Mouse (Mus musculus) heart, postnatal 25 days (tissue): ENCODE measurements around the gene Dguok. TPM values are rescaled to one million over a fixed set of nuclear protein-coding genes. Genes with fewer than 3 reads are reported as not detected.

Experiments
- DNase-seq: peaks from one replicate; pipeline ENCODE4 v3.0.0; 2022; ENCODE audit warnings: low spot score
- intact Hi-C: fragments of 180-260 bp; cut with DNase I; formaldehyde crosslinking; loops from one replicate; pipeline ENCODE4 v1.15.1; 2025
- total RNA-seq, 2 experiments: library from RNA; stranded (reverse); gene quantifications; 2 replicates each; pipeline ENCODE4 v1.2.3; 2021

Dguok gene
- total RNA-seq, 2 experiments from 2014 or later, result 32.8 to 35.2 TPM

DNA sequence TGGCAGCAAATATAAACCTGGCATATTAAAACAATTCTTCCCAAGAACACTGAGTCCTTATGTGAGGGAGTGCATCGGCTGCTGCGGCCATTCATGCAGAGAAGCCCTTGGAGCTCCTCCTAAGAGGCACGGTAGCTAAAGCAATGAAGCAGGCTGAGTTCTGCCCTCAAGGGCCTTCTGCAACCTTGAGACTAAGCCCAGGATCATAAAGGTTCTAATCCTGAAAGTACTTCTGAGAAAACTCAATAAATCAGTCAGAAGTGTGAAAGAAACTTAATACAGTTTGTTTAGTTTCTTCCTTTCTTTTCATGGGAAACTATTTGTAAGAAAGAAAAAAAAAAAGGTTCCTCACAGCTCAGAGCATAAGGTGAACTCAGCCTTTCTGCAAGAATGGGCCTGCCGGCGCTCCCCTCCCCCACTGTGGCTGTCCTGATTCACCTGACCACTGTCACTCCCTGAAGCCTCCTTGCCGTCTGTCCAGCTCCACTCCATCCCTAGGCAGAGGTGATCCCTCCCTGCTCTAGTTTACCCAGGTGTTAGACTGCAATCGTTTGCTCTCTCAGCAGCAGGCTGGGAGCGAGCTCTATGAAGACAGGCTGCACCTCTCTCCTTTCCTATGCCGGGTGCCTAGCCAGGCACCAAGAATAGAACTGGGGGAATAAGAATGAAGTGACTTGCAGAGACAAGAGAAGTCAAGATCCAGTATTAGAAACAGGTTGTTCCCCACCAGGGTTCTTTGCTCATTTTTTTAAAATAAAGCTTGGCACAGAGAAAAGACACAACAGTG lies 5.1 kb downstream of the Dguok start:
- DNase-seq, result no peak
- intact Hi-C loops, result no loop called here

DNA sequence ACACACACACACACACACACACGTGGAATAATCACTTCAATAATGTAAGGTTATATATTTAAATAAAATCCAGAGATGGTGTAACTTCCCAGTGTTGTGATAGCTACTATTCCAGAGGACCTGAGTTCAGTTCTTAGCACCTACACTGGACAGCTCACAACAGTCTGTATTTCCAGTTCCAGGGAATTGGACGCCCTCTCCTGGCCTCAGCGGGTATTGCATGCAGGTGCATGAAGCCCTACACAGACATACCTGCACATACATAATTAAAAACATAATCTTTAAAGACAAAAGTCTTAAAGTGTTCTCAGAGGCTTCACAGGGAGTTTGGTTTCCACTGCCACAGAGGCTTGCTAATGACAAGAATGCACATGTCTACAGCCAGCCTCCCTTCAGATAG lies 6.3 kb downstream of the Dguok start:
- no peak for DNase-seq
- intact Hi-C loops, result no loop called here

DNA sequence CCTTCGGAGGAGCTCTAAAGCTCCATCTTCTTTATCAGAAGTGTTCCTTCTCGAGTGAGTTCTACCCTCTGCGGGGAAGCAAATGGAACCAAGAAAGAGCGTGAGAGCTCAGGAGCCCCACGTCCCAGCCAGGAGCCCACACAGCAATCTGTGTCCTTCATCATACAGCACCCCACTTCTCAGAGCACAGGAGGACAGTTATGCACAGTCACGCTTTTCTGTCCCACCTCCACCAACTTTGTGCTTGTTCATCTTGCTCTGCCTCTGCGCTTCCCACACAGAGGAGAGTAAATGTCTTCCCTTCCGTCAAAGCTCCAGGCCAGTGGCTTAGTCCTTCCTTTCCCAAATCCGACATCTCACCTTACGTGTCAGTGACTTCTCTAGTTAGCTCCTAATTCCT lies 7.7 kb downstream of the Dguok start:
- intact Hi-C loops, result no loop called here
- DNase-seq, result no peak

DNA sequence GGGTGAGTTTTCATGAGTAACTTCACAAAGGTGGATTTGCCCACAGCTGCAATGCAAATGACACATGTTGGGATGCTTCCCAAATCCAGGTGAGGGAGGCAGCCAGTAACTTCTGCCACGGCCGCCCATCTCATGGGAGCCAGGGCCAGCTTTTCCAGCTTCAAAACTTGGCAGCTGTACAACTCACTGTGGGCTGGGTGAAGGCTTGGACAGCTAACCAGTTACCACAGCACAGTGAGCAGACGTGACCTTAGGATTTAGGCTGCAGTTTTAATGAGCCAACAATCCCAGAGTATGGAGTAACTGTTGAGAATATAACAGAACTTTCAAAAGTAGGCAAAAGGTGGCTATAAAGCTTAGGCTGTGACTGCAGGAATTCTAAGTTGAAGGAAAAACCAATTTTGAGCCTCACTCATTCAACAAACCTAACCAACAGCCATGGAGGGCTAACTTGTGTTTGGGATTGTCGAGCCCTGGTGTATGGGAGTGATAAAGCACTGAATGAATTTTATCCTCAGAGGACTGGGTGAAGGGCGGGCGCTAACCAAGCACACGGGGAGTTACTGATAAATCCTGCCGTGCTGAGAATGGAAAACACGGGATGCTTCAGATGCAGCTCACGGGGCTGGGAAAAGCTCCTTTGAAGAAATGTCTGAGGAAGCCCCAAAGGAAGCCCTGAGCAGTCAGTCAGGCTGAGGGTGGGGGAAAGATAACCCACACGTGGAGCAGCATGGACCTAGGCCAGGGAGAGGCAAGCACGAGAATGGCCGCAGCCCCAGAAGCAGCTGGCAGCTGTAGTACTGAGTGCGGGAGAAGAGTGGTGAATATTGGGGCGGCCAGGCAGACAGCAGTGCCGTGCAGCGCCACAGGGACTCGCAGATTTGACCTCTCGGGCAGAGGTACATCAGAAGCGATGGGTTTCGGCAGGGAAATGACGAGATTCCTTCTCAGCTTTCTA lies 9.7 kb downstream of the Dguok start:
- intact Hi-C loops, result no loop called here
- DNase-seq, result no peak

DNA sequence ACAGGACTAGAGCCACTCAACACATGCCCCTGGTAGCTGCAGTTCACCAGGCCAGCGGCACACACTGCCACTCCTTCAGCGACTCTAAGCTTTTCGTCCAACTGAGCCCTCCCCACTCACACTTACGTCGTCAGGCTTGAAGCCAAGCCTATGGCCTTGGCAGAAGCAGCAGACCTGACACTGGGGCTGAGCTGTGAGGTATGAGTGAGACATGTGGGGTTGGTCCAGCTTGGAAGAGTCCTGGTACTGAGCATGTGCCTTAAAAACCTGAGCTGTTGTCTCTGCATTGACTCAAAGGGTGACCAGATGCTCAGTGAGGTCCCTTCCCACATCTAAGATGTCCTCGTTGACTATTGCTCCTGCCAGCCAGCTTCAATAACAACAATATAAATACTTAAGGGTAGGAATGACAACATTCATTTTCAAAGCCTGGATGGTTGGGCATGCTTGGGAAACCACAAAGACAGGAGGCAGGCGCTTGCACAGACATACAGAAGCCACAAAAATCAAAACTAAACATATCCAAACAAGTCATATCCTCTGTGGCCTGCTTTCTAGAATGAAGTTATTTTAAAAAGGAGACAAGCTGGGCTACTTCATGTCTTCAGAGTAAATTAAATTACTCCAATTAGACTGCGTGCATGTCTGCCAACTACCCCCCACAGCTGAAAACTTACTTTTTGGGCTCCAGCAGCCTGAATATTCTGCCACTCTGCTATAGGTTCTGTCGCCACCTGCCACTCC lies 10.6 kb downstream of the Dguok start:
- intact Hi-C loops, result no loop called here
- no peak for DNase-seq

DNA sequence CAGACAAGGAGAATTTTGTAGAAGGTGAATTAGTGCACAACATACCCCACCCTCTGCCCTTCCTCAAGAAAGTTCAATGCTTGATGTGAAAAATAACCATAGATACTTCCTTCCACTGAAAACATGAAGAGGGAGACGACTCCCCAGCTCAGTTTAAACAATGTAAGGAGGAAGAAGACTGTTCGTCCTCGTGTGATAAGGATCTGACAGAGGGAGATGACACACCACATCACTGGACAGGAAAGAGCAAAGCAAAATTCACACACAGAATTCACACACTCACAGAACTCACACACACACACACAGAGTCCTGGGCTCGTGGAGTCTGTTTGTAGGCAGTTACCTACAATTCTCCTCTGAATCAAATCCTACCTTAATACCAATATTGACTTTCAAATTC lies 16.1 kb downstream of the Dguok start:
- intact Hi-C loops, result no loop called here
- DNase-seq, result no peak

DNA sequence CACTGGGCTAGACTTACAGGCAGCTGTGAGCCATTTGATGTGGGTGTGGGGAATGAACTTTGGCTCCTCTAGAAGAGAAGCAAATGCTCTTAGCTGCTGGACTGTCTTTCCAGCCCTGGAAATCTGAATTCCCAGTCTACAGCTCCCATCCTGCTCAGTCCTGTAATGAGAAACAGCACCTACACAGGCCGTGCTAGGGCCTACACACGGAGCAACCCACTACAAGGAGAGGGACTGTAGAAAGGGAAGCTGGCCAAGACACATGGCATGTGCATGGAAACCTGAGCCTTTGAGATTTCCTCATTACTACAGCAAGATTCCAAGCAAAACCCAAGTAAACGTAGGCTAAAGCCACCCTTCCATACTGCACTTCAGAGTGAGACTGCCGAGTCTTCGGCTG lies 18.6 kb downstream of the Dguok start:
- intact Hi-C loops, result no loop called here
- no peak for DNase-seq

DNA sequence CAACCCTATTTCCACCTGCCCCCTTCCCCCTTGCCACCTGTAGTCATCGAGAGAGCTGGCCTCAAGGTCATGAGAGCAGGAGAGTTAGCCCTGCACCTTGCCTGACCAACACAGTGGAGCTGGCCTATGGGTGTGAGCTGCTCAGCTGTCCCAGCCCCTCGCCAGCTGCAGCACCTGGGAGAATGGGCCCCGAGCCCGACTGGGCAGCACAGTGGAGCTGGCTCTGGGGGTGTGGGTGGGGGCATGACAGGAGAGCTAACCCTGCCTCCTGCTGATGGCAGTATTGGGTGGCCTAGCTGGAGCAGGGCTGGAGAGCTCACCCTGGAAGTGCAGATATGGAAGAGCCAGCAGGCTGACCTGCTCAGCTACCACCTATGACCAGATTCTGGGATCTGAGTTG lies 19.5 kb downstream of the Dguok start:
- intact Hi-C loops, result no loop called here
- DNase-seq, result no peak

DNA sequence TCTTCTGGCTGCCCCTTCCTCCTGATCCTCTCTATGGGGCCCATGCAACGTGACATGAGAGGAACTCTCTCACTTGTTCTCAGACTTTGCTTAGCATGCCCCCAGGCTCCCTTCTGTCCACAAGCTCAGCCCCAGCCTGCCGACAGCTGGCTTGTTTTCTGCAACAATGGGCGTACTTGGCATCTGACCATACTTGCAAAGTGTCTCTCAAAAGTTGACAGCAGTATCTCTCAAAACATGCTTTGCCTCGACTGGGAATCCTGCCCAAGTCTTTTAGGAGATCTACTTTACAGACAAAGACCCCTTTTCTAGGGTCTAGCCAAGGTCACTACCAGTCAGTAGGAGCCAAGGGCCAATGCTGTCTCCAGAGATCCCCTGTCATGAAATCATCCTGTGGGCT lies 20.9 kb downstream of the Dguok start:
- DNase-seq, result no peak
- intact Hi-C loops, result no loop called here

DNA sequence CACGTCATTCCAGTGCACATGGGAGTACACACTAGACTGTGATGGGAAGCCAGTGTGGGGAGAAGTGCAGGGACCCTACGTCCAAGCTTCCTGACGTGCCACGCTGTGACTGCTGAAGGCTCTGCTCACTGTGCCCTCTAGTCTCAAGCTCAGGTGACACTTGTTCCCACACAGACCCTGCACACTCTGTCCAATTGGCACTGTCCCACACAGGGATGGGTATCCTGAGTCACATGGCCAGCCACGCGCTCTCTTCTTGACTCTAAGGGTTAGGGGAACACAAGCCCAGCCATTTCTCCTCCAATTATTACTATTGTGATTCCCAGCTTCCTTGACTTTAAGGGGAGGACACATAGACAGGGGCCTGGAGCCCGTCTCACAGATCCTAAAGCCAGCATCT lies 23.0 kb downstream of the Dguok start:
- no peak for DNase-seq
- intact Hi-C loops, result no loop called here

DNA sequence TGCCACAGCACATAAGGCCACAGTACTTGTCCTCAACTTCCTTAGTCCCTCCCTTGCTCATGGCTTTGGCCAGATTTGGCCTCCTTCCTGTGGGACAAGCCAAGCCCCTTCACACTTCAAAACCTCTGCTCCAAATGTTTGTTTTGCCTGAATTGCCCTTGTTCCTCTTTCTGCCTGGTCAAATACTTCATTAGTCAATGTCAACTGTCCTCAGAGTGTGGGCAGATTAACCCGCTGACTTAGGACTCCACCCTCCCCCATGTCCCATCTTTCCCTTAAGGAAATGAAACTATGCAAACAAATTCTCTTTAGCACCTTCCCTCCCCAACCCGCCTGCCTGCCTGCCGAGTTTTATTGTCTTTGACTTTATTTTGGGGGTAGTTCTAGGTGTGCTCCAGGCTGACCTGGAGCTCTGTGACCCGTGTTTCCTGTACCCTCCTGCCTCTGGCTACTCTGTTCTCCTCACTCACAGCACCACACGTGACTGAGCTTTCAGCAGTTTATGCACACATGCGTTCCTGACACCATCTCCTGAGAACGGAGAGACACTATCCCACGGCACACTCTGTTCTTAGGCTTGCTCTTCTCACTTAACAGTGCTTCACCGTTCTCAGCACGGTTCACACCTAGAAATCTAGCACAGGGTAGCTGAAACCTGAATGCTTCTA lies 24.2 kb downstream of the Dguok start:
- intact Hi-C loops, result no loop called here
- DNase-seq, result no peak

DNA sequence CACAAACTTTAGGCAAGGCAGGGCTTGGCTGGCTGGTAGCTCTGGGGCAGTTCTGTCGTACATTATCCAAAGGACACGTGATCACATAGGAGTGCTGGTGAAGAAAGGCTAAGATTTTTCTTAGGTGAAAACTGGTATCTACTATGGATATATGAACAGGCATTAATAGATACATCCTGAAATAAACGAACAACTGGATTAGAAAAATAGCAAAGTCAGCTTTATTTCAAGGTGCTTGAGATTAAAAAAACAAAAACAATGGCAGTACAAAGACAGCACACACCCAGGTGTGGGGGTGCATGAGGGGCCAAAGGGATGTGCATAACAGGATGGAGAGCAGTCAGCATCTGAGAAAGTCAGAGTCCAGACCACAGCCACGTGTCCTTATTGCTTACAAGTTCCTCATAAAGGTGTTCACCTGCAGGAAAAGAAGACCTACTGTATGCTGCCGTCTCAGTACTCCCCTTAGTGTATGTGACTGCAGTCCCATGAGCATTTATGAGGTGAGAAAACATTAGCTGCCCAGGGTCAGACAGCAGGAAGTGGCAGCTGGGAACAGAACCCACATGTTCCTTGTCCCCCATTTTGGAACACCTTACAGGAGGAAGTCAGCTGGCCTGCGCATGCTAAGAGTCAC lies 26.6 kb downstream of the Dguok start:
- intact Hi-C loops, result no loop called here
- DNase-seq, result no peak

DNA sequence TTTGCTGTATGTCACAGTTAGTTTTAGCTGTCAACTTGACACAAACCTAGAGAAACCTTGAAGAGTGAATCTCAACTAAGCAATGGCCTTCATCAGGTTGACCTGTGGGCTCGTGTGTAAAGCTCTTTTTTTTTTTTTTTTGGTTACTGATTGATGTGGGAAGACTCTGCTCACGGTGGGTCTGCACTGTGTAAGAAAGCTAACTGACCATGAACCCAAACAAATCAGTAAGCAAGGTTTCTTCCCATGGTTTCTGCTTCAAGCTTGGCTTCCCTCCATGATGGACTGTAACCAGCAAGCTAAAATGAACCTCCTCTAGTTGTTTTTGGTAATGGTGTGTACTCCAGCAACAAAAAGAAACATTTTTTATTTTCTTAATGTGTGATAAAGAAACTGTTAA lies 27.6 kb downstream of the Dguok start:
- no peak for DNase-seq
- intact Hi-C loops, result no loop called here

DNA sequence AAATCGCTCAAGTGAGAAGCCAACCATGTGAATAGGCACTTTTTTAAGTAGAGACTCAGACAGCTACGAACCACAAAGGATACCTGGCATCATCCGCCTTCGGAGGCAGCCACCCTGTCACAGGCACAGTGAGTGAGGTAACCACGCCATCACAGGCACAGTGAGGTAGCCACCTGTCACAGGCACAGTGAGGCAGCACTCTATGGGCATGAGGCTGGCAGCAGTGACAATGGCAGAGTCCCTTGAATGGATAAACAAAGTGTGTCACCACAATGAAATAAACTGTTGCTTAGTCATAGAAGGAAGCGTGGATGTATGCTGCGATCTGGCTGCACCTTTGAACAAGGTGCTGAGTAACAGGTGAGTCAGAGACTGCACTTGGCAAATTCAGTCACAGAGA lies 28.1 kb downstream of the Dguok start:
- no peak for DNase-seq
- intact Hi-C loops, result no loop called here

DNA sequence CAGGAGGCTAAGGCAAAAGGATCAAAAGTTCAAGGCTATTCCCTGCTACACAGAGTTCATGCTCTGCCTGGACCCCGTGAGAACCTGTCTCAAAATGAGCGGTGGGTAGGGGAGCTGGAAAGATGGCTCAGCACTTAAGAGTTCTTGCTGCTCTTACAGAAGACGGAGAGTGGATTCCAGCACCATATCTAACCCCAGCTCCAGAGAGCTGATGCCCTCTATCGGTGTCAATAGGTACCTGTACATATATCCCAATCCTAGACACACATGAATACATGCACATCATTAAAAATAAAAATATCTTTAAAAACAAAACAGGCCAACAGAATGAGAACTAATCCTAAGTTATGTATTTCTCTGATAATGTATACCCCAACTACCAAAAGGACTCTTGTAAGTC lies 28.6 kb downstream of the Dguok start:
- no peak for DNase-seq
- intact Hi-C loops, result no loop called here

DNA sequence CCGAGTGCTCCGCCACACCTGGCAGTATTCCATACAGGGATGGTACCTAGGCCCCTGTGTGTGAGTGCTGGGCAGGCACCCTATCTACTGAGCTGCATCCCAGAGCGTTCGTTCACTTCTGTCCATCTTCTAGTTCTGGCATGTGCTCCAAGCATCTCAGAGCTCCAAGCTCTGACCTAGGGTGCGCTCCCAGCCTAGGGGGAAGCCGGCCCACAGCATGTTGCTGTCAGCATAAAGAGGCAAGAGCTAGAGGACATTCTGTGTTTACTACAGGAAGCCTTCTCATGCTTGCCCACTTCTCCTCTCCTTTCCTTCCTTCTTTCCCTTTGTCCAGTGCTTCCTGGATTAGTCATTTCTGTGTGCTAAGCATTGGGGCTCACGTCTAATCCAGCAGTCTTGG lies 31.3 kb downstream of the Dguok start:
- intact Hi-C loops, result no loop called here
- no peak for DNase-seq

DNA sequence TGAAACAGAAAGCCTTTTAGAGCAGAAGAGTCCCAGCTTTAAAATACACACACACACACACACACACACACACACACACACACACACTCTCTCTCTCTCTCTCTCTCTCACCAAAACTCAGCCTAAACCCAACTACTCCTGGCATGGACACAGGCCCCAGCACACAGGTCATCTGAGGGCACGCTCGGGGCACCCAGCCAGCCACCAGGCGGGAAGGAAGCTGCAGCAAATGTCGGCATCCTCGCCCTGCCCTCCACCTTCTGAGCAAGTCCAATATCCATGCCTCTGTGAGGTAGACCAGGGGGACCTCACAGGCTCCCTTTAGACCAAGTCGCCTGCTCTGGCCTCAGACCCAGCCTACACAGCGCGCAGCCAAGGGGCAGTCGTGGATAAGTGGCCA lies 33.5 kb downstream of the Dguok start:
- DNase-seq, result no peak
- intact Hi-C loops, result no loop called here

DNA sequence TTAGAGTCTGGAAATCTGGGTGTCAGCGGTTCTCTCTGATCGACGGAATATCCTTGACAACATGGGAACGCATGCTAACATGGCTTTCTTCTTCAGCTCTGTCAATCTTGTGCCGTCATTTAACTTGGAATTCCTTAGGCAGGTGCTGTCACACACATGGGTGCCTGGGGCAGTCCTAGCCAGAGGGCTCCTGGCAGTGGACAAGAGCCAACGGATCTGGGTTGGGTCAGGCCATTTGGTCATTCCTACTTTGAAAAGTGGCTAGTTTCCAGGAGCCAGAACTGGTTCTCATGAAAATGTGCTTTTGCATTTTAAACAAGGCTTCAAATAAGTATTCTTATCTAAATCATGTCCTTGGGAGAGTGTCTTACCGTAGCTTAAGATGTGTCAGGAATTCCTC lies 35.0 kb downstream of the Dguok start:
- no peak for DNase-seq
- intact Hi-C loops, result no loop called here

DNA sequence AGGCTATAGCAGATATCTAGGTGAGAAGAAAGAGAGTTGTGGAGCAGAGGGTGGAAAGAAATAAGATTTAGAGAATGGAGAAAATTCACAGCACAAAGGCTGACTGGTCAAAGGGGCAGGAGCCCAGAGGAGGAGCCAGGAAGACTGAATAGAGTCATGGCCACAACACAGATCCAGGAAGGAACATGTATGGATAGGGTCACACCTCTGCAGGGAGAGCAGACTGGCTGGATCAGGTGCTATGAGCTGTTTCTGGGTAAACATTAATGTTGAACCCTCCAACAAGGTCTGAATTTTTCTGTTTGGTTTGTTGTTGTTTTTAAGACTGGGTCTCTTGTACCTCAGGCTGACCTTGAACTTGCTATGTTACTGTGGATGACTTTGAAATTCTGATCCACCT lies 42.8 kb downstream of the Dguok start:
- DNase-seq, result no peak
- intact Hi-C loops, result no loop called here
